Mouse (Mus musculus): ENCODE measurements around the gene Tpm4. TPM values are rescaled to one million over a fixed set of nuclear protein-coding genes. Genes with fewer than 3 reads are reported as not detected.

Gene Tpm4
- polyA plus RNA-seq, 1 experiment = 149 TPM

- TF ChIP-seq POLR2A (IDR thresholded peaks at IDR 0.05; ENCODE audit: borderline replicate concordance, extremely low read depth, insufficient read depth, insufficient read length, poor library complexity, severe bottlenecking) (no peak), CTCF (IDR thresholded peaks at IDR 0.05; ENCODE audit: borderline replicate concordance, extremely low read depth, insufficient read depth, insufficient read length) (no peak)
- no peak for DNase-seq (ENCODE audit: low read depth)
Measured at GRCm38 (mm10) chr8:72197997-72198396, 63.2 kb downstream of the Tpm4 start.

Other genes starting within 250 kb of the Tpm4 start
- 9.0 and 13.1 TPM in 2 replicates for gene Zfp882, start 226.4 kb upstream of the Tpm4 start, polyA plus RNA-seq (2012; rRNA removed)
- gene Zfp617, start 226.3 kb upstream of the Tpm4 start, polyA plus RNA-seq (2012; rRNA removed) = 18.2 and 20.9 TPM in 2 replicates
- gene Zfp961, start 183.9 kb upstream of the Tpm4 start, polyA plus RNA-seq (2012; rRNA removed) = 22.0 and 22.3 TPM in 2 replicates
- 0.08 and 0.18 TPM in 2 replicates for gene Cyp4f18, start 125.3 kb upstream of the Tpm4 start, polyA plus RNA-seq (2012; rRNA removed)
- gene Olfr372, start 93.8 kb upstream of the Tpm4 start, polyA plus RNA-seq (2012; rRNA removed) = not detected in 2 replicates
- not detected in 2 replicates for gene Olfr373, start 51.8 kb upstream of the Tpm4 start, polyA plus RNA-seq (2012; rRNA removed)
- gene Olfr374, start 27.9 kb upstream of the Tpm4 start, polyA plus RNA-seq (2012; rRNA removed) = not detected in 2 replicates
- 90.8 and 92.0 TPM in 2 replicates for gene Rab8a, start 26.2 kb downstream of the Tpm4 start, polyA plus RNA-seq (2012; rRNA removed)
- 0.09 and 0.14 TPM in 2 replicates for gene Hsh2d, start 54.7 kb downstream of the Tpm4 start, polyA plus RNA-seq (2012; rRNA removed)
- not detected in 2 replicates for gene Cib3, start 77.9 kb downstream of the Tpm4 start, polyA plus RNA-seq (2012; rRNA removed)
- not detected in 2 replicates for gene Gm11034, start 78.7 kb downstream of the Tpm4 start, polyA plus RNA-seq (2012; rRNA removed)
- 89.1 and 103 TPM in 2 replicates for gene Fam32a, start 84.8 kb downstream of the Tpm4 start, polyA plus RNA-seq (2012; rRNA removed)
- 242 and 254 TPM in 2 replicates for gene Ap1m1, start 105.0 kb downstream of the Tpm4 start, polyA plus RNA-seq (2012; rRNA removed)
- gene Gm10282, start 170.3 kb downstream of the Tpm4 start, polyA plus RNA-seq (2012; rRNA removed) = 11.5 and 14.3 TPM in 2 replicates
- gene Klf2, start 184.1 kb downstream of the Tpm4 start, polyA plus RNA-seq (2012; rRNA removed) = 8.0 and 11.0 TPM in 2 replicates